Mouse (Mus musculus): ENCODE data around the gene Fndc9.

Fndc9 gene

GRCm38 (mm10) chr11:46232803-46233202, 2.5 kb upstream of the Fndc9 start:
- intact Hi-C loops (cut with DNase I): no loop called here

GRCm38 (mm10) chr11:46233966-46234365, 1.4 kb upstream of the Fndc9 start:
- intact Hi-C loops (cut with DNase I): no loop called here

- intact Hi-C loops (cut with DNase I): no loop called here
Observed at GRCm38 (mm10) chr11:46236976-46237375, 1.6 kb downstream of the Fndc9 start.

GRCm38 (mm10) chr11:46241150-46241673, 5.9 kb downstream of the Fndc9 start:
- intact Hi-C loops (cut with DNase I): no loop called here

GRCm38 (mm10) chr11:46241985-46242384, 6.7 kb downstream of the Fndc9 start:
- intact Hi-C loops (cut with DNase I): no loop called here

DNA sequence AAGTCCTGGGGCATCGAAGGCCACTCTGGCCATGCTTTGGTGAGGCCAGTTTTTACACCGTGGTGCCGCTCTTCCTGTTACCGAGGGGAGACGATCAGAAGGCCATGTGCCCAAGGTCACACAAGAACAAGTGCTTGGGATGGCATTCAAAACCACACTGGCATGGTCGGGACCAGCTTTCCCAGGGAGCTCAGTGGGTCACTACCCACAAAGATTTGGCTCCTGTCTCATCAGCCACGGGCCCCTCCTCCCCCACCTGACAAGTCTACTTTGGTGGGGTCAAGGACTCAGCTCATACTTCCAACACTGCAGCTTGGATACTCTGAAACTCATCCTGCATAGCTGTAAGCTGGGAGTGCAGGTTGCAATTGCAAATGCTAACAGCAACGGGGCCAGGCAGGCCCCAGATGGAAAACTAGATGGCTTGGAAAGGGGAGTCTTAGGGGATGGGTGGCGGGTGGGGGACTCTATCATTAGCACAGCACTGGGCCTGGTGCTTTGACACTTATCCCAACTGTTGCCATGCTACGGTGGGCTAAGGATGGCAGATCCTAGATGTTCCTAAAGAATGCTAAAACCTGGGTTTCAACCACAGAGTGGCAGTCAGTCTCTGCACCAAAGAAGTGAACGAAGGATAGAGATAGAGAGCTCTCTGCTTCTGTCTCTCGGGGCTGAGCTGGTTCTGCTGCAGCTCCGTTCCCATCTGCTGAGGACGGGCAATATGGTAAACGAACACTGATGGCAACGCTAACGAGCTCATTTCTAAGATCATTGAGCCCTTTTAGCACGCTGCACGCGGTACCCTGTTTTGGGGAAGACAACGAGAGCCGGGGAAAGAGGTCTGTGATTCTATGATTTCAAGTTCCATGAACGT, 9.6 kb downstream of the Fndc9 start:
- intact Hi-C loops (cut with DNase I): no loop called here

- intact Hi-C loops (cut with DNase I): no loop called here
Observed at GRCm38 (mm10) chr11:46245926-46246325, 10.6 kb downstream of the Fndc9 start.

- intact Hi-C loops (cut with DNase I): no loop called here
Observed at GRCm38 (mm10) chr11:46246393-46246792, 11.1 kb downstream of the Fndc9 start.

DNA sequence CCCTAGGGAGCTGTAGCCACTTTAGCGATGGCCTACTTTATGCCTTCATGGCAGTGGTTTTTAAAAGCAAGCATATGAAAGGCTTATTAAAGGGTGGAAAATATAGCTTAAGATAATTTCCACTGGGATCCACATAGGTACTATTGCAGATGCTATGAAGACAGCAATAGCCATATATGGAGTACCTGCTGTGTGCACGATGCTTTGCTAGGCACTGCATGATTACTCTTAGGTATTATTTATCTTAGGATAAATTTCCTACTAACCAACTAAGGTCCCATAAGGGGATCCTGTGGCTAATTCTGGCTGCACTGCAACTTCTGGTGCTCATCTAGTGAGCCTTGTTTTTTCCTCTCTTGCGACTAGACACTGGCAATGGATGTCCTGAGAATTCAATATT, 13.0 kb downstream of the Fndc9 start:
- intact Hi-C loops (cut with DNase I): no loop called here

- intact Hi-C loops (cut with DNase I): no loop called here
Observed at GRCm38 (mm10) chr11:46251994-46252393, 16.7 kb downstream of the Fndc9 start.

DNA sequence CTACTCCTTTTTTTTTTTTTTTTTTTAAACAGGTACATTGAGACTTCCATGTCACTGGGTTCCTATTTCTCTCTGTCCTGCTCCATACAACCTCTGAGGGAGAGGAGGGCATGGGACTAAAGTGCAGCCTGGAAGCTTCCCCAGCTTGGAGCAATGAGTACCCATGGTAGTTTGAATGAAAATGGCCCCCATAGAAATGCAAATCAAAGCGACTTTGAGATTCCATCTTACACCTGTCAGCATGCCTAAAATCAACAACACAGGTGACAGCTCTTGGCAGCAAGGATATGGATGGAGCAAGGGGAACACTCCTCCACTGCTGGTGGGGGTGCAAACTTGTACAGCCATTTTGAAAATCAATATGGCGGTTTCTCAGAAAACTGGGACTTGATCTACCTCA, 20.0 kb downstream of the Fndc9 start:
- intact Hi-C loops (cut with DNase I): no loop called here

GRCm38 (mm10) chr11:46258207-46258606, 22.9 kb downstream of the Fndc9 start:
- intact Hi-C loops (cut with DNase I): no loop called here

DNA sequence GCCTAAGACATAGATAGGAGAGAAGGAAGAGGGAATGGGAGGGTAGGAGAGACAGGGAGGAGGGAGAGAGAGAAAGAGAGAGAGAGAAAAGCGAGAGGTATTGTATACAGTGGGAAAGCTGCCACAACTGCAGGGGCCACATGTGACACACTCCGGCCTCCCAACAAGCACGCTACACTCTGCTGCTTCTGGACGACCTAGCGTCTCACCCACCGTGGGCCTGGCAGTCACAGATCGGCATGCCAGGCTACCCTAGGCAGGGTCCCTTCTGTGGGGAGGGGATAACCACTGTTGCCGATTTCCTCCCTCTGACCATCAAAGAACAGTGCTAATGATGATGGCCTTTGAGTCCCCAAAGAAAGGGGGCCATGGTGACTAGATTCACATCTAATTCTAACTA, 23.4 kb downstream of the Fndc9 start:
- intact Hi-C loops (cut with DNase I): no loop called here

DNA sequence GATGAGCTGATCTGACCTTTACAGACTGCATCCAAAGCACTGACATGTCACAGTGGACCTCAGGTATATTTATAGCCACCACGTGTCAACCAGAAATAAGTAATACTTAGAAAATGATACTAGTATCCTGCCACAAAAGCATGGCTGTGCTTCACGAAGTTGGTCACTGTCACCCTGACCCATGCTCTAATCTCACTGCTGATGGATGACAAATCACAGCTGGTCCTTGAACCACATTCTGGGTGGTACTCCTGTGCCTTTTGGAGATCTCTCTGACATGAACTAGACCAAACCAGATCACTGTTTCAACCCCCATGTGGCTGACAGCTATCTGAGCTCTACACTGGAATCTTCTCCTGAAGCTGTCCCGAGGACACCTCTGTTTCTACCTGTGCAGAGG, 27.5 kb downstream of the Fndc9 start:
- intact Hi-C loops (cut with DNase I): no loop called here

DNA sequence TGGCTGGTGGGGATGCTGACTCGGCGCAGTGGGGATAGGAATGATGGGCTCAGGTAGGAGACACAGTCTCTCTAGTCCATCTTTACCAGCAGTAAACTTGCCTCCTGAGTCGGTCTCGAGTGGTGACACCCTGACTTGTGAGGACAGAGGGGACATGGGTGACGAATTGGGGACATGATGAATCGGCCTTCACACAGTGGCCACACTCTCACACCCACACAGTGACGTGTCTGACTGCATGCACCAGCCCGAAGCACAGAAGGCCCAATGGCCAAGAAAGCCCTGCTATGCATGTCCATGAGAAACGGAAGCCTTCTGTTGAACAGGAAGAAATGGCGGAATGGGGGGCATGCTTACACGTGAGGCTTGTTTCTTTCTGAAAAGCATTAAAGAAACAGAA, 28.0 kb downstream of the Fndc9 start:
- intact Hi-C loops (cut with DNase I): no loop called here

- intact Hi-C loops (cut with DNase I): no loop called here
Observed at GRCm38 (mm10) chr11:46264584-46264983, 29.3 kb downstream of the Fndc9 start.

DNA sequence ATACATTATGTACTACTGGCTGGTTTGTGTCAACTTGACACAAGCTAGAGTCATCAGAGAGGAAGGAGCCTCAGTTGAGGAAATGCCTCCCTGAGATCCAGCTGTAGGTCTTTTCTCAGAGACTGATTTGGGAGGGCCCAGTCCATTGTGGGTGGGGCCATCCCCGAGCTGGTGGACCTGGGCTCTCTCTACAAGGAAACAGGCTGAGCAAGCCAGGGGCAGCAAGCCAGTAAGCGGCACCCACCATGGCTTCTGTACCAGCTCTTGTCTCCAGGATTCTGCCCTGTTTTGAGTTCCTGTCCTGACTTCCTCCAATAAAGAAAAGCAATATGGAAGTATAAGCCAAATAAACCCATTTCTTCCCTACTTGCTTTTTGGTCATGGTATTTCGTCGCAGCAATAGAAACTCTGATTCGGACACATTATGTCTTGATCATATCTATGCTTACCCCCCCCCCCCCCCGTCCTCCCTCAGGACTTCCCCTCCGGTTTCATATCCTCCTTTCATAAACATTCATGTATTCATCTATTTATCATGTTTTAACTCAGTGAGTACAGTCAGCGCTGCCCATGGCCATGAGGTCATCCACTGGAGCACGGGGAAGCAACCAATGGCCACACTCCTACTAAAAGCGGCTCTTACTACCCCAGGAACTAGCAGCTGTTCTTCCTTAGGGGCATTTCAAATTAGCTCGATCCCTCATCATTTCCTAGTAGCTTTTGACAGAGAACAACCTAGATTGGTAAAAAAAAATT, 29.9 kb downstream of the Fndc9 start:
- intact Hi-C loops (cut with DNase I): loop anchor here (5.0 kb wide), 2 partner anchors 62 to 167 kb away; no protein-coding TSS in a partner anchor

- intact Hi-C loops (cut with DNase I): loop anchor here (5.0 kb wide), 2 partner anchors 58 to 163 kb away; no protein-coding TSS in a partner anchor
Observed at GRCm38 (mm10) chr11:46268991-46269390, 33.7 kb downstream of the Fndc9 start.

DNA sequence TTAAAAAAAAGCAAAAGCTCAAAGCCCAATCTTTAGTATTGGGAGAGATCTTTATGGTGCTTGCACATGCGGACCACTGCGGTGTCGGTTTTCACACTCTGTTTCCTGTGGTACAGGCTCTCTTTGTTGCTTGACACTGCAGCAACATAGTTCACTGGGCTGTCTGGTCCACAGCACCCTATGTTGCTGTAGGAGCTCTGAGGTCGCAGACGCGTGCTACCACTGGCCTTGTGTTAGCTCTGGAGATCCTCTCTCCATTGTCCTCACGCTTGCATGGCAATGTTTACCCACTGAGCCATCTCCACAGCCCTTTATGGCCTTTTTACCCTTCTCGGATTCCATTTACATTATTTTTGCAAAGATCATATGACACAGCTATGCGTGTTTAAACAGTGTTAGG, 34.1 kb downstream of the Fndc9 start:
- intact Hi-C loops (cut with DNase I): loop anchor here (5.0 kb wide), 2 partner anchors 58 to 163 kb away; no protein-coding TSS in a partner anchor

DNA sequence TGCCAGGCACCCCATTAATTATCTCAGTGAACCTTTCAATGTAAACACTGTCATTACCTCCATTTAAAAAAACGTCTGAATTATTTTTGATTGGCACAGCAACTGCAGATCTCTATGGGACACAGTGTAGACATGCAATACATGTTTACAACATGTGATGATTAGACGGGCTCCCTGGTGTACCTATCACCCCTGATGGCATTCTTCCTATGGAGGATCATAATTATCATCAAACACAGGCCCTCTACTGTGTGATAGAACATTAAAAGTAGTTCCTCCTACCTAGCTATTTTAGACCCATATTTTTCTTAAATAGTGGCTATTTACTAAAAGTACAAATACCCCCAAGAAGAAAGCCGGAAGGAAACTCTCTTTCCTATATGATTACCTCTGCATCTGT, 34.6 kb downstream of the Fndc9 start:
- intact Hi-C loops (cut with DNase I): loop anchor here (5.0 kb wide), 3 partner anchors 42 to 162 kb away; partner anchors contain the start of gene Cyfip2

GRCm38 (mm10) chr11:46272058-46272681, 36.8 kb downstream of the Fndc9 start:
- intact Hi-C loops (cut with DNase I): loop anchor here (5.0 kb wide), 1 partner anchor 40 kb away; the partner anchor contains the start of gene Cyfip2

Measured in adrenal gland (tissue).